Mouse (Mus musculus) gonadal fat pad, adult 2 months (tissue): ENCODE results near the gene Gemin4. TPM values are rescaled to one million over a fixed set of nuclear protein-coding genes. Genes with fewer than 3 reads are reported as not detected.
A peak's percentile ranks its signal among the peaks of the same experiment; 100 is the strongest.

Experiments
- DNase-seq: peaks from one replicate; pipeline ENCODE4 v3.0.0-alpha.2; 2012; ENCODE audit warnings: low read depth
- polyA plus RNA-seq: library from polyadenylated mRNA; depleted of rRNA; stranded (reverse); fragments of >200 nt; gene quantifications from 2 replicates; pipeline ENCODE4 v1.2.3, GENCODE M21; 2012; rRNA removed

The Gemin4 gene
- polyA plus RNA-seq, result 7.5 and 10.6 TPM in 2 replicates

DNA sequence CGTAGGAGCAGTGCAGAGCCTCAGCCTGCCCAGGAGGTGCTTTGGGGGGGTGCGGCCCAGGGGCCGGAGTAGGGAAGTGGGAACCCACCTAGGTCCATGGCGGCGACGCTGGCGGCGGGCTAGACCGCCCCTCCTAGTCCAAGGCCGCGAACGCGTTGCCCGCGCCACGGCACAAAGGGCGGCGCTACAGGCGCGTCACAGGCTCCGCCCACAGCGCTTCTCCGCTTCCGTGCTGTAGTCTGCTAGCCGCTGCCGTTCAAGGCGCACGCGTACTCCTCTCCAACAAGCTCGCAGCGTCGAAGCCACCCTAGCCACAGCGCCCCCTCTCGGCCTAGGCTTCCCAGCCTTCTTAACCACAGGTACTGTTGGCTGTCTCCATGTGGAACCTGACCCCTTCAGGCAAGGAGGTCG is at the start of gene Gemin4, which contains the start of gene Dbil5:
Gene Gemin4, minus strand, starts transcription at position 275 of the 411 bp plus-strand sequence.
Gene Dbil5, plus strand, starts transcription at position 219 of the 411 bp plus-strand sequence.
- DNase-seq, result peak; percentile 61

DNA sequence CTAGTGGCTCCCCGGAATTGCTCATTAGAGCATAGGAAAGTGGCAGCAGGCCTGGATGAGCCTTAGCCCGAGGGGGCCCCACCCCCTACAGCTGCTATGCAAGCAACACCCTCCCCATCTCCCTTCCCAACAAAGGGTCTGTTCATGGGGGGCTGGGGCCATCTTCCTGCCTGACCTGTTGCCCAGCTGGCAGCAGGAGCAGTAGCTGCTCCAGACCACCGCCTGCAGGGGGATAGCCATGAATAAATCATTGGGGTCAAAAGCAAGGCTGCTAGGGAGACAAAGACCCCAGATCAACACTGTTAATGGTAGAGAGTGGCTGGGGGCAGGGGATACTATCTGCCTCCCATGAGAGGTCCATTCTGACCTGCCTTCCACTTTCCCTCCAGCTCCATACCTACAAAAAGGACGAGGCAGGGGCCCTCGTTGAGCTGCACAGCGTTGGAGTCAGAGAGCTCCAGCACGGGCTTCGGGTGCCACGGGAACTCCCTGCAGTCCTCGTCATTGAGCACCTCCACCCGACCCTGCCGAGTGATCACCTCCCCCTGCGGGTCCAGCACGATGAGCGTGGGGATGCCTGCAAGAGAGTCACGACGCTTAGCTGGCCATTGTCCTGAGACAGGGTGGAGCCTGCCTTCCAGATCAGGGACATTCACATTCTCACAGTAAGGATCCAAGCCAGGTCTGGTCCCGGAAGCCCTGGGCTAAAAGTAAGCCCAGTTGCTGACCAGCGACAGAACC is 45.3 kb upstream of the Gemin4 start:
- DNase-seq, result no peak

GRCm38 (mm10) chr11:76261224-76261623 is 43.8 kb upstream of the Gemin4 start:
- DNase-seq, result no peak

GRCm38 (mm10) chr11:76260208-76261050 is 43.0 kb upstream of the Gemin4 start:
- no peak for DNase-seq

- DNase-seq, result no peak
Measured at GRCm38 (mm10) chr11:76258511-76258910, 41.0 kb upstream of the Gemin4 start.

DNA sequence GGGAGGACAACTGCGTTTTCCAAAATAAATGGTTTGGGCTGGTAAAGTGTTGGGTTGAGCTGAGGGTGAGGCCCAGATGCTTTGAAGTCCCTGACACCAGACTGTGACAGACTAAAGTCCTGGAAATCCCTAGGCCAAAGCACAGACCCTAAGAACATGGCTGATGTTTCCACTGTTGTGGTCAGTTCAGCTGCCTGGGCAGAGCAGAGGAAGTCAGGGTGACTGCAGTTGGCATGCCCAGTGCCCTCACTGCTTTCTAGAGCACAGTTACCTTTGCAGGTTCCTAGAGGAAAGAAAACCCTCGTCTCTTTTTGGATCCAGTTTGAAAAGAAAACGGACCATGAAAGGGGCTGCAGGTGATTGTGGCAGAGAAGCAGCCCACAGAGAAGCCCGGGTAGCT is 39.9 kb upstream of the Gemin4 start:
- no peak for DNase-seq

DNA sequence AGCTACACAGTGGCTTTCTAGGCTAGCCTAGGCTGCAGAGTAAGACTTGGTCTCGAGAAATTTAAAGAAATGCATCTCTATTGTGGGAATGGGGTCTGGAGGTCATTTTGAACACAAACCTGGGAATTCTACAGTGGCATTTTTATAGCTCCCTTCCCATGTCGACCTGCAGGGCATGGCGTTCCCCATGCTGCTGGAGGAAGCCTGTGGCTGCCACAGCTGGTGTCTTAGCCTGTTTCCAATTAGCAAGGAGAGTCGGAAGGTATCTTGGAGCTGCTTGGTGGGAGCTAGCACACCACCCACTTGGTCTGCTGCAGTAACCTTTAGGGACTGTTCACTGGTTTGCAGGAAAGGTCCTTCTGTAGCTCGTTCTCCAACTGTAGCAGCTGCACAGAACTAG is 38.7 kb upstream of the Gemin4 start:
- DNase-seq, result no peak

DNA sequence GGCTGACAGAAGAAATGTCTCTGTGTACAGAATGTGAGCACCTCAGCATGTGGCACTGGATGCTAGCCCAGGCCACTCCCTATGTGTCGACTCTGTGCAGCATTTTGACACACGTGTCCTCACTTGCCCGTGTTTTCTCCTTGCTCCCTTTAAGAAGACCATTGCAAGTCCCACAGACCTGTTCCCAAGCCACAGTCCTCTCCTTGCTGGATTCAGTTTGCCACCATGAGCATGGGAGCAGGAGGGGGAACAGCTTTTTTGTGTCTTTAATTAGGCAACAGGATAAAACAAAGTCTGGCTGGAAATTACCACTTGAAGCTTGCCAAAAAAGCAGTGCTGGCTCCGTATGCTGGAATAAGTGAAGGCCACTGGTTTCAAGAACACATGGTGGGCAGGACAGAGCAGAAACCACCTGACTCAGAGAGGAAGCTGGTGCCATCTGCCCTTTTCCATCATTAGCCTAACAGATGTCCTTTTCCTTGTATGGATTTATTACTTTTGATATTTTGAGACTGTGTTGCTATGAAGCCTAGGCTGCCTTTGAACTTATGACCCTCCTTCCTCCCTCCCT is 38.1 kb upstream of the Gemin4 start:
- no peak for DNase-seq

DNA sequence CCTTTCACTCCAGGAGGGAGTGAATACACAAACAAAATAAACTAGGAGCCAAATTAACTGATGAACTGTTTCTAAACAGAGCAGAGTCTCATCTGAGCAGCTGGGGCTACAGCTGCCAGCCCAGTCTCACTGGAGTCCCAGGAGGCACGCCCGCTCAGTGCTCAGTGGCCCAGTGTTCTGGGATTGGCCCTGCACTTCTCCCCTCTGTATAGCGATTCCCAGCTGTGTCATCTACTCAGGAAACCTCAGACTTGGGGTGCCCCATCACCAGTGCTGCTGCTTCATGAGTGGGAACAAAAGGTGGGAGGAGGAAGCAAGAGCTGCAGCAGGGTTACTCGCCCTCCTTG is 36.4 kb upstream of the Gemin4 start:
- DNase-seq, result no peak

DNA sequence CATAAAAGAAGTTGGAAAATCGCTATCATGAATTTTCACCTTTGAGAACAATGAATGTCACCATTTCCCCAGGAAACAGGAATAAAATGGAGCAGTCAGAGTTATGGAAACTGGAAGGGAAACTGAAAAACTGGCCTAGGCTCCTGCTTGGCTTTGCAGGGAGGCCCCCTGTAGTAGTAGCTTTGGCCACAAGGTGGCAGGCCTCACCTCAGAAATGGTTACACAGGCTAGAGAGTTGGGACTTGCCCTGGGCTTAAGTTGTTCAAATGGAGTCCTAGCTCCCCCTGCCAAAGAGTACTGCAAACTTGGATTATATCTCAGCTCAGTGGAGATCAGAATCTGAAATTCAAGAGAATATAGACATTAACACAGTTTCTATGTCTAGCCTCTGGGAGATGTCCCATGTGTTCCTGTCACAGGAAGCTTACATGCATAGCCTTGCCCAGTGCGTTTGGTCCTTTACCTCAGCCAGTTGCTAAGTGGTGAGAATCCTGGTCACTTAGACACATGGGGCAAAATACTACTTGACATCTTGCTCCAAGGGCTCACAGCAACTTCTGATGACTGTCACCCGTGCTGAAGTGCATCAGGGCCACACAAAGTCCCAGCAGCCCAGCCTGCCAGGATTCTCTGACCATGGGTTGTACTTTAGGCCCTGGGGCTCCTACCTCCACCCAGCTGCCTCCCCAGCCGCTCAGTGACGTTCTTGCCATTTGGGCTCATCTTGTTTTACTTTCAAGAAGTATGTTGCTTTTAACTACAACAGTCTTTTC is 35.9 kb upstream of the Gemin4 start:
- DNase-seq, result no peak

GRCm38 (mm10) chr11:76252036-76252435 is 34.6 kb upstream of the Gemin4 start:
- no peak for DNase-seq

DNA sequence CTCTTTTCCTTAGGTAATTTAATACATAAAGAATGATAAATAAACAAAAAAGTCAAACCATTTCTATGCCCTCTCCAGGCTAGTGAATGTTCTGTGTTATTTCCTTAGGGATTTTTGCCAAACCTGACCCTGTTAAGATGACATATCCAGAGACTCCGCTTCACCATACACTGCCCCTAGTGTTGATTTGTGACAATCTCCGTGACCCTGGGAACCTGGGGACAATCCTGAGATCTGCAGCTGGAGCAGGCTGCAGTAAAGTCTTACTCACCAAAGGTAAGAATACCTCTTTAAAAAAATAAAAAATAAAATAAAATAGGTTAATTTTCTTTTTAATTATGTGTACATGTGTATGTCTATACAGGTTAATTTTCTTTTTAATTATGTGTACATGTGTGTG is 29.8 kb upstream of the Gemin4 start:
- no peak for DNase-seq

DNA sequence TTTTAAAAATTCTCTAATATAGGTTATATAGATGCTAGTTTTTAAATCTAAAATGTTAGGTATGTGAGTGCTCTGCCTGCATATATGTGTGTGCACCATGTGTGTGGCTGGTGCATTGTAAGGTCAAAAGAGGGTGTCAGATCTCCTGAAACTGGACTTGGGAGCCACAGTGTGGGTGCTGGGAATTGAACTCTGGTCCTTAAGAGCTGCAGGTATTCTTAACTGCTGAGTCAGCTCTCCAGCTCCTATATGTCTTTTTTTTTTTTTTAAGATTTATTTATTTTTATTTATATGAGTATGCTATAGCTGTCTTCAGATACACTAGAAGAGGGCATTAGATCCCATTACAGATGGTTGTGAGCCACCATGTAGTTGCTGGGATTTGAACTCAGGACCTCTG is 29.0 kb upstream of the Gemin4 start:
- no peak for DNase-seq

DNA sequence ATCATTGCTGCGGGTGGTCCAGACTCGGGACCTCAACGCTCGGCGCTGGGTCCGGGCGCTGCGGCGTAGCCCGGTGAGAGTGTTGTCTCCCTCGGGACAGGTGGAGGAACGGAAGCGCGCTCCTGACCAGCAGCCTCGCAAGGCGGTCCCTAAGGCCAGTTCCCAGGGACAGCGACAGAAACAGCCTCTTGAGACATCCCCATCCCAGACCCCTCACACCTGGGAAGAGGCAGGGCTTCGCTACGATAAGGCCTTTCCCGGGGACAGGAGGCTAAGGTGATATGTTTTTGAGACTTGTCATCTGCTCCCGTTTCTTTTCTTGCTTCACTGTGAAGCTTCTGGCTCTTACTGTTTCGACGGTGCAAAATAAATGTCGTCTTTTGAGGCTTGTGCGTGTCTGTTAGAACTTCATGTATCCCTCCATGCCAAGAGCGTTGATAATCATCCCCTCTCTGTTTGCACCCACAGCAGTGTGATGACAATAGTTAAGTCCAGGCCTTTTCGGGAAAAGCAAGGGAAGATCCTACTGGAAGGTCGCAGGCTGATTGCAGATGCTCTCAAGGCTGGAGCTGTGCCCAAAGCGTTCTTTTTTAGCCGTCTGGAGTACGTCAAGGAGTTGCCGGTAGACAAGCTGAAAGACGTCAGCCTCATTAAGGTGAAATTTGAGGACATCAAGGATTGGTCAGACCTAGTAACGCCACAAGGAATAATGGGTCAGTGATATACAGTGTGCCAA is 26.5 kb upstream of the Gemin4 start:
- no peak for DNase-seq

- no peak for DNase-seq
Measured at GRCm38 (mm10) chr11:76242901-76243810, 25.7 kb upstream of the Gemin4 start, which contains the start of the genes Mrm3 and Glod4. Gene Mrm3, plus strand, starts transcription at chr11:76243715. Gene Glod4, minus strand, starts transcription at chr11:76243725.

- DNase-seq, result no peak
Measured at GRCm38 (mm10) chr11:76239750-76240149, 22.3 kb upstream of the Gemin4 start.

- DNase-seq, result no peak
Measured at GRCm38 (mm10) chr11:76236136-76236535, 18.7 kb upstream of the Gemin4 start.

GRCm38 (mm10) chr11:76225051-76225450 is 7.6 kb upstream of the Gemin4 start:
- no peak for DNase-seq

- DNase-seq, result no peak
Measured at GRCm38 (mm10) chr11:76224631-76225030, 7.2 kb upstream of the Gemin4 start.
